Mouse (Mus musculus) CD4-positive, CD25-positive, alpha-beta regulatory T cell, adult 4 months (primary cell): ENCODE measurements around the gene Pex16. TPM values are rescaled to one million over a fixed set of nuclear protein-coding genes. Genes with fewer than 3 reads are reported as not detected.

ENCODE experiments used
- ATAC-seq: one replicate; pipeline ENCODE4 v1.8.0; 2017
- polyA plus RNA-seq, 2 experiments: library from polyadenylated mRNA; unstranded; fragments of 100-300 nt; shearing (Covaris generic); gene quantifications; one replicate each; pipeline ENCODE4 v1.2.1; 2017

Gene Pex16
- polyA plus RNA-seq, 2 experiments from 2014 or later: 44.5 to 77.0 TPM

GRCm38 (mm10) chr2:92423156-92423555, 48.7 kb downstream of the Pex16 start:
- no peak for ATAC-seq

GRCm38 (mm10) chr2:92423702-92424461, 49.4 kb downstream of the Pex16 start:
- no peak for ATAC-seq

- no peak for ATAC-seq
These were observed 50.2 kb downstream of the Pex16 start for GRCm38 (mm10) chr2:92424462-92425308.

GRCm38 (mm10) chr2:92425366-92425765, 50.9 kb downstream of the Pex16 start:
- ATAC-seq: no peak

GRCm38 (mm10) chr2:92426426-92426825, 52.0 kb downstream of the Pex16 start:
- no peak for ATAC-seq

GRCm38 (mm10) chr2:92427882-92428281, 53.4 kb downstream of the Pex16 start:
- no peak for ATAC-seq

- no peak for ATAC-seq
These were observed 55.6 kb downstream of the Pex16 start for GRCm38 (mm10) chr2:92430089-92430488.

Other genes with a start within 250 kb of the Pex16 start
- not detected for gene Large2, start 193 bp downstream of the Pex16 start, polyA plus RNA-seq
- gene 1700029I15Rik, start 7.9 kb downstream of the Pex16 start, polyA plus RNA-seq: 1 to 10 TPM; 4.5 to 8.1 TPM
- under 1 TPM; 0.35 to 0.68 TPM for gene Mapk8ip1, start 26.6 kb downstream of the Pex16 start, polyA plus RNA-seq
- 10 to 100 TPM; 10.6 to 13.4 TPM for gene Cry2, start 59.4 kb downstream of the Pex16 start, polyA plus RNA-seq
- gene Slc35c1, start 85.9 kb downstream of the Pex16 start, polyA plus RNA-seq: 10 to 100 TPM; 50.3 to 73.8 TPM
- gene Chst1, start 225.0 kb downstream of the Pex16 start, polyA plus RNA-seq: under 1 TPM in 1 of 2 experiments, not detected in 1; 0.27 TPM